Mouse (Mus musculus): ENCODE measurements around the gene Nat8f6.
"Not testable (repeated sequence)": the region's sequence is repeated elsewhere in the genome, so short reads cannot be mapped to it uniquely, and the experiment has no call there.

Gene Nat8f6

DNA sequence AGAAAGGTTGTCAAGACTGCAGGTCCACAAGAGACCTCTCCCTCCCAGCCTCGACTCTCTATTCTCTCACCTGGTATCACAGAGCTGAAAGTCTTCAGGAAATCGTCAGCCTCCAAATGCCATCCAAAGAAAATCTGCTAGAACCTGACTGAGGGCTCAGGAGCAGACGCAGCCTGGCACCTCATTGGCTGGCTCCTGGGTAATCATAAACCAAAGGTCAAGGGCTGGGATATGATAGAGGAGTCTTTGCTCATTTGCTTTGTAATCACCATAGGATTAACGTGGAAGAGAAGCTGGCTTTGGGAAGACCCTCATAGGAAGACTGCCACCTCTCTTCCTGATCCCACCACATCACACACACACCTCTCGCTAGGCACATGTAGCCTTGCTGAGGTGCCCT is at the start of gene Nat8f6, which contains the start of gene Nat8f5:
Gene Nat8f6, minus strand, starts transcription at position 118 of the 400 bp plus-strand sequence.
Gene Nat8f5, minus strand, starts transcription at position 136 of the 400 bp plus-strand sequence.
- DNase-seq (ENCODE audit: low spot score) = no peak

- not testable (repeated sequence) for DNase-seq (ENCODE audit: low spot score)
These were observed 48.3 kb upstream of the Nat8f6 start, which contains the start of gene Nat8f2 for GRCm38 (mm10) chr6:85869006-85869405. Gene Nat8f2 (minus strand): TSS chr6:85869158.

DNA sequence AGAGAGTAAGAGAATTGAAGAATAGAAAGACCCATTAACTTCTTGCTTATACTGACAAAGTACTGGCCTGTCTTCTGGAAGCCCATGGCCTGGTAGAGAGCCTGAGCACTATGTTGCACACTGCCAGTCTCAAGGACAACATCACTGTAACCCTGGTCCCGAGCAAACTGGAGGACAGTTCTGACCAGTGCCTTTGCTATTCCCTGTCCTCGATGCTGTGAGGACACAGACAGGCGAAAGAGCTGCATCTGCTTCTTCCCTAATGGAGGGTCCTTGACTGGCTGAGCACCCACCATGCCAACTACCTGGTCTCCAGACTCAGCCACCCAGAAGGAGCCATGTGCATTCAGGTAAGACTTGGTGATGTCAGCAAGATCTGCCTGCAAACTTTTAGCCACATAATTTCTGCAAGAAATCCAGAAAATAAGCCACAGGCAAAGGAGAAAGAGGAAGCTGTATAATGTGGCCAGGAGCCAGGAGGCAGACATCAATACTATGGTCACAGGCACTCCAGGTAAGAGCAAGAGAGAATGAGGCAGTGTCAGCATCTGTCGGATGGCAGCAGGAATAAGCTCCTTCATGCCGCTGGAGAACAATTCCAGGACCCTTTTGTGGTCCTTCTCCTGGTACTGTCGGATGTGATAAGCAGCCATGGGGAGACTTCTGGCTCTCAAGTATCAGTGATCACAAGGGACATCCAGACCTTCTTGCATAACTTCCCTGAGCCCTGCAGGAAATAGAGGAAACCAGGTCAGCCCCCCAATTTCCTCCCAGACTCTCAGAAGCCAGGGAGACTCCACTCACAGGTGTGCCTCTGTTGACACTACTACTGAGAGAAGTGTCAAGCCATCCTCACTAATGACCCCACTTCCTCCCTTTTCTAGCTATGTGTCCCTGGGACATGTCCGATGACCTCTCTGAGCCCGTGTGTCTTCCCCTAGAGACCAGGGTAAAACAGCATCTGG is 47.3 kb upstream of the Nat8f6 start:
- DNase-seq (ENCODE audit: low spot score) = no peak

GRCm38 (mm10) chr6:85866995-85867394 is 46.2 kb upstream of the Nat8f6 start:
- DNase-seq (ENCODE audit: low spot score) = not testable (repeated sequence)

DNA sequence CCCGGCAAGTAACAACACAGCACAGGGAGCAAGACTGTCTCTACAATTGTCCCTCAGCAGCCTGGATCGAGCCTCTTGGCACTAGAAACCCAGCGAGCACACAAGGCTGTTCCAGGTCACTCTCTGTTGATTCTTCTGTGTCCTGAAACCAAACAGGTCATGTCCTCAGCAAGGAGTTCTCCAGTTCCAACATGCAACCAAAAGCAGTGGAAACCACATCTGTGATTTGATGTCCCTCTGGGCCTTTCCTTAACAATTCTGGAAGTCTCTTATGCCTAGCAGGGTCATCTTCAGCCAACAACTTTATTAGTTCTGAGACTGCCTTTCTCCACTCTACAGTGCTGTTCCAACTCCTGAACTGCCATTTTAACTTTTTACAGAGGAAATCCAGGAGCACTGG is 45.4 kb upstream of the Nat8f6 start:
- not testable (repeated sequence) for DNase-seq (ENCODE audit: low spot score)

- DNase-seq (ENCODE audit: low spot score) = not testable (repeated sequence)
These were observed 44.3 kb upstream of the Nat8f6 start for GRCm38 (mm10) chr6:85864900-85865639.

GRCm38 (mm10) chr6:85863840-85864239 is 43.1 kb upstream of the Nat8f6 start:
- no peak for DNase-seq (ENCODE audit: low spot score)

GRCm38 (mm10) chr6:85863136-85863535 is 42.4 kb upstream of the Nat8f6 start:
- no peak for DNase-seq (ENCODE audit: low spot score)

DNA sequence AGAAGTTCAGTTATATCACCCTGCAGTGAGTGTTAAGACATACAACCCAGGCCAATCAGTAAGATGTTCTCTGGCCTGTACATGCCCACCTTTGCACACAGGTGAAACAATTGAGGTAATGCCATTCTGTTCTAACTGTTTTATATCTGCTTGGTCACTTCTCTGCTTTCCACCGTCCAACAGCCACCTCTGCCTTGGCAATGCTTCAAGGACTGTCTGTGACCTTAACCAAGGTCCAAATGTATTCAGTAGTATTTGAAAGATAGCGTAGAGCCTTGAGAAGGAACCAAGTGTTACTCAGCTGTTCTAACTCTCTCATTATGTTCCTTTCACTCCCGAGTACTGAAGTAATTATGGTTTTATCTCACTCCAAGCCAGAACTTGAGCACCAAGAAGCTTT is 41.8 kb upstream of the Nat8f6 start:
- DNase-seq (ENCODE audit: low spot score) = no peak

DNA sequence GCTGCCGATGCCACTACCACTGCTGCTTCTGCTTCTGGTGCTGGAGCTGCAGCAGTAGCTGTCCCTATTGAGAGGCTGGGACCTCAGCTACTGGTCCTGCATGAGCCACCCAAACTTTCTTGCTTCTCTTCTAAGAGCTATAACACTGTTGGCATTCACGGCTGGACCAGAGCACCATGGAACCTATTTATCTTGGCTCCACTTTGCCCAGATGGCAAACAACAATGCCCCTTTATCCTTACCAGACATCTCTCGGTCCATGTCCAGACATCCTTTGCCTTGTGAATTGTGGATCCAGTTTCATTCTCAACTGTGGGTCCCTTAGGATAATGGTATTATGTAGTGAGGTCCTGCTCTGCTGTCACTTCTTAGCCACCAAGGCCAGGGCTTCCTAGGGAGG is 40.5 kb upstream of the Nat8f6 start:
- no peak for DNase-seq (ENCODE audit: low spot score)

- no peak for DNase-seq (ENCODE audit: low spot score)
These were observed 35.5 kb upstream of the Nat8f6 start for GRCm38 (mm10) chr6:85856194-85856678.

- no peak for DNase-seq (ENCODE audit: low spot score)
These were observed 32.7 kb upstream of the Nat8f6 start for GRCm38 (mm10) chr6:85853481-85853880.

- DNase-seq (ENCODE audit: low spot score) = no peak
These were observed 30.5 kb upstream of the Nat8f6 start for GRCm38 (mm10) chr6:85851062-85851773.

GRCm38 (mm10) chr6:85849240-85849639 is 28.5 kb upstream of the Nat8f6 start:
- no peak for DNase-seq (ENCODE audit: low spot score)

- DNase-seq (ENCODE audit: low spot score) = no peak
These were observed 27.4 kb upstream of the Nat8f6 start for GRCm38 (mm10) chr6:85848140-85848539.

- no peak for DNase-seq (ENCODE audit: low spot score)
These were observed 26.2 kb upstream of the Nat8f6 start for GRCm38 (mm10) chr6:85846921-85847320.

- DNase-seq (ENCODE audit: low spot score) = not testable (repeated sequence)
These were observed 23.1 kb upstream of the Nat8f6 start for GRCm38 (mm10) chr6:85843677-85844458.

DNA sequence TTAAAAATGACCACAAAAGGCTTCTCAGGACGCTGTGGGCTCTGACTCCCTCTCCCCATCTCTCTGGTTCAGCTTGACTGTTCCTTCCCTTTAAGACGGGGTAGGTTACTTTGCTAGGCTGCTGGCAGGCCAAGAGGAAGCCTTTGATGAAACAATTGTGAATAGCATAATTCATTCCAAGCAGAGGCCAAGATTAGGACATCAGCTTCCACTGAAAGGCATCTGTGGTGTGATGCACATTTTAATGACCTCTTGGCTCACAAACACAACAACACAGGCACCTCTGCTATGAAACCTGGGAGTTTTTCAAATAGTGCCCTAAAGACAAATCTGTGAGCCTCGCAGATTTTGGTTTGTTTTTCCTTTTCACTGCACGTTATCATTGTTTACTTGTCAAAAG is 19.2 kb upstream of the Nat8f6 start:
- no peak for DNase-seq (ENCODE audit: low spot score)

DNA sequence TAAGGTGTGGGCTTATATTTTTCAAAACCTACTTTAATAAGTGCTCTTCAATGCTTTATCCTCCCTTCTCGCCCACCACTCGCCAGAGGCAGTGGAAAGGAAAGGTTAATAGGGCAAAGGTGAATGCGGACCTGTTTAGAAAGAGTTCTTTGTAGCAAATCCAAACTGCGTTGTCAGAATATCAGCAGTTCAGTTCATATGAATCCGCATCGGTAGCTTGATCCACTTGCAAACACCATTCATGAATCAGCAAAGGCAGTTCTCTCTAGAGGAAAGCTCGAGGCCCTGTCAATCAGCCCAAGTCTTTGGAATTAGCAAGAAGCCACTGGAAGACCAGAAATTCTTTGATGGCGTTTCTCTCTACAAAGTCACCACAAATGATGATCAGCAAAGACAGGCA is 17.9 kb upstream of the Nat8f6 start:
- no peak for DNase-seq (ENCODE audit: low spot score)

- DNase-seq (ENCODE audit: low spot score) = peak; percentile 7
These were observed 16.6 kb upstream of the Nat8f6 start for GRCm38 (mm10) chr6:85837307-85837706.

DNA sequence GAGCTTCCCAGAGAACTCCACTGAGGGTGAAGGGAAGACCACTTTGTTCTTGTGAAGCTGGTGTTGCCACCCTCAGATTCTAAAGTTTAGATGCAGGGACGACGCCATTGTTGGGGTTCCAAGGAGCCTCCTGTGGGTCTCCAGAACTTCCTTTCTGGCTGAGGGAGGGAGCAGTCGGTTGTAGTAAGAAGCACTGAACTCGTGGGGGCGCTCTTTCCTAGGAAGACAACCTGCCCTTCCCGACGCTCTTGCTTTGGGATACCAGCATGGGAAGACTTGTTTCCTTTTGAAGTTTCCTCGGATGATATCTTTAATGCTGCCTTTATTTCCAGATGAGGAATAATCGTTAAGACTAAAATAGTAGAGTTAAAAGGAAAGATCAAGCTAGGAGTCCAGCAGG is 16.1 kb upstream of the Nat8f6 start:
- DNase-seq (ENCODE audit: low spot score) = peak; percentile 43
